Mouse (Mus musculus): ENCODE data around the gene Rbfox2.

Gene Rbfox2

DNA sequence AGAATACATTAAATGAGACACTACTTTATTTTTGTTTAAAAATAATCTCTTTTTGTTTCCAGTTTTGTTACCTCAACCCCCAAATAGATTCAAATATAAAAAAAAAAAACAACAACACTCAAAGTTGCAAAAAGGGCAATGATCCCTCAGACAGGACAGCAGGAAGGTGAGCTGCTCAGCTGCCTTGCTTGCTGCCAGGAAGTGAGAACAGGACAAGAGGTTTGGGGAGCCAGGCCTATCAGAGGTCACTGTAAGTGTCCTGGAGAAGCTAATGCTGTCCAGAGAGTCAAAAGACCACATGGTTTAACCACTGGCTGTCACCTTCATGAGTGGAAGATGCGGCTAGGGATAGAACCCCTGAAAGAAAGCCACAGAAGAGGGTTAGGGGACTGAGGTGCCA is 161.8 kb downstream of the Rbfox2 start:
- DNase-seq (ENCODE audit: low spot score in 2 of 2): no peak

DNA sequence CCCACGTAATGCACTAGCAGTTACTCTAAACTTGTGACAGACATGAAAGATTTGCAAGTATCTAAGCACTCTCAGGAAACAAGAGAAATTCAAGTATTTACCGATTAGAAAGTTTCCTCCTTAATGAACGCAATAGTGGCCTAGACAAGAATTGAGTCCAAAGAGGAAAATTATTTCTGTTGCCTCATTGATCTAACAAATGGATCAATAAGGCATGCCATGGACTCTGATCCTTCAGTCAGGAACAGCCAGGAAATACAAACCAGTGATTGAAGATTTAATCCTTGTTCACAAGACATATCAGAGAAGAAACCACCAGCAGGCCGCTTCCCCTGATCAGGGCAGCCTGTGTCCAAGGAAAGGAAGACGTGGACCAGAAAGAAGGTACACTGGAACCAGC is 164.0 kb downstream of the Rbfox2 start:
- no peak for DNase-seq (ENCODE audit: low spot score in 2 of 2)

DNA sequence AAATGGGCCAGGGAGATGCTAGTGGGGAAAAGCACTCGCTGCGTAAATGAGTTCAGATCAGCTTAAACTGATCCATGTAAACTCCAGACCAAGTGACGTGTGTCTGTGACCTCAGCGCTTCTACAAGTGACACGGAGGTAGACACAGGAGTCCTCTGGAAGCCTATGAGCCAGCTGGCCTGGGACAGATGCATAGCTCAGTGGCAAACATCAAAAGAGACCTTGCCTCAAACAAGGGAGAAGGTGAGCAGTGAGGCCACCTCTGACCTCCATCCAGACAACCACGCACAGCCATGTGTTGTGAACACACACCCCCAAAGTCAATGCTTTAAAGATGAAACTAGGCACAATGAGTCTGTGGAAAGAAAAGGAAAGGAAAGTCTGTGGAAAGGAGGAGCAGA is 164.5 kb downstream of the Rbfox2 start:
- no peak for DNase-seq (ENCODE audit: low spot score in 2 of 2)

DNA sequence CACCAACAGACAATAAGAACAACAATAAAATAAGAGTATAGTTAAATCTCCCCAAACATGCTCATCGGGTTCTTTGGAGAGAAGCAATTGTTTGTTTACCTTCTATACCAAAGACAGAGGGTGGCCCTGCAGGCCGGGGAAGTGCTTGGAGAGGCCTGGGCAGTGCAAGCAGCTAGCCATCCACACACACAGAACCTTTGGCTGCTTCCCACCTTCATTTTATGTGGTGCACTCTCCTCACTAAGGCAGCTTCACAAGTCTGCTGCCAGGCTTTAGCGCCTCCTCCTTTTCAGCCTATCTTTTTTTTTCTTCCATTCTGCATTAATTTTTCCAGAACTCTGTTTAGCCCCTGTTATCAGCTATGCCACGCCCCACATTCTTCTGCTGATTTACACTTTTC is 165.1 kb downstream of the Rbfox2 start:
- DNase-seq (ENCODE audit: low spot score in 2 of 2): no peak

DNA sequence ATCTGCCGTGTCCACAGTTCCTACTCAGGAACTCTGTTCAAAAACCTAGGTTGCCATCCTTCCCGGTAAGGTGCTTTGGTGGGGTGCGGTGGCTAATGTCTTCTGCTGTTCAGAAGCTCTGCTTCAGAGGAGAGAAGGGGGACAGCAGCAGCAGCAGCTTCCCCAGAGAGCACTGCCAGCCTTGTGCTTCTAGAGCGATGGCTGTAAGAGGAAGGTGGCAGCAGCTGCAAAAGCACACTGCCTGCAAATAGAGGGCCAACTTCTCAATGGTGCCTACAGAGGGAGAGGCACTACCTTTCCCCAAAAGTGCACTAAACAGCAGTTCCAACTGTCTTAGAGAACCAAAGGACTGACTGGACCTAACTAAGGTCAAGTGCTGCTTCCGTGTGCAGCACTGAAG is 168.5 kb downstream of the Rbfox2 start:
- no peak for DNase-seq (ENCODE audit: low spot score in 2 of 2)

DNA sequence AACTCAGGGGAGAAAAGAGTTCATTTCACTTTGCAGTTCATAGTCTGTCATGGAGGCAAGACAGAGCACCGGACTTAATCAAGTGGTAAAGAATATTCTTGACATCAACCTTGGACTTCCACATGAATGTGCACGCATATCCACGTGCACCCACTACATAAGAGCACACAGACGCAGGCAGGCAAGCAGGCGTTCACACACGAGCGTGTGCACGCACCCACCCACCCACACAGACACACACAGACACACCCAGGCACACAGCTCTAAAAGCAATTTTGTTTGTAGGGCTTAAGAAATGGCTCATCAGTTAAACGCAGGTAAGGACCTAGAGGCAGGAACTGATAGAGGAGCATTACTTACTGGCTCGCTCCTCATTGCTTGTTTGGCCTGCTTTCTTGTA is 172.3 kb downstream of the Rbfox2 start:
- DNase-seq (ENCODE audit: low spot score in 2 of 2): no peak

DNA sequence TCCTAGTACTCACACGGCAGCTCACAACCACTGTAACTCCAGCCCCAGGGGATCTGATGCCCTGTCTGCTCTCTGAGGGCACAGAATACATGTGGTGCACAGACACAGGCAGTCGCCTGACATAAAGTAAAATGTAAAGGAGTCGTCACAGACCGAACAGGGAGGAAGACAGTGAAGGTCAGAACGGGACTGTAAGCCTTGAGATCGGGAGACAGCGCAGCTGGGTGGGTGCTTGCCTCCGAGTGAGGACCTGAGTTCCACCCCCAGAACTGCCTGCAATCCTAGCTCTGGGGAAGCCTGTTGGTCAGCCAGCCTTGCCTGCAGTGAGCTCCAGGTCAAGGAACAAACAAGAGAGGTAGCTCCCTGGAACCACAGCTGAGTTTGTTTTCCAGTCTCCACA is 177.7 kb downstream of the Rbfox2 start:
- no peak for DNase-seq (ENCODE audit: low spot score in 2 of 2)

DNA sequence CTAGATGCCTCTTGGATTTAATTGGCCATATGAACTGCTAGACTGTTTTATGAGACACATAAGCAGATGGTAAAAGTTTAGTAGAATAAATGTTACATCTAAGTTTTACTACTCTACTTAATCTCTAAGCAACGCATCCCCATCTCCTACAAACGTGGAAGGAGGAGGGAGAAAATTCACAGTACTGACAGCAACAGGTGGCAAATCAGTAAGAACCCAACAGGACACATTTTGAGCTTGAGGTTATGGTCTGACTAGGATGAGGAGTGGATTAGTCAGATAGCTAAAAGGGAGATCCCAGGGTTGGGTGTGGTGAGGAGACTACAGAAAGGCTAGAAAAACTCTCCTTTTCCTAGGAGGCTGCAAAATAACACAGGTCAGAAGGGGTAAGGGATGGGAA is 179.1 kb downstream of the Rbfox2 start:
- no peak for DNase-seq (ENCODE audit: low spot score in 2 of 2)

DNA sequence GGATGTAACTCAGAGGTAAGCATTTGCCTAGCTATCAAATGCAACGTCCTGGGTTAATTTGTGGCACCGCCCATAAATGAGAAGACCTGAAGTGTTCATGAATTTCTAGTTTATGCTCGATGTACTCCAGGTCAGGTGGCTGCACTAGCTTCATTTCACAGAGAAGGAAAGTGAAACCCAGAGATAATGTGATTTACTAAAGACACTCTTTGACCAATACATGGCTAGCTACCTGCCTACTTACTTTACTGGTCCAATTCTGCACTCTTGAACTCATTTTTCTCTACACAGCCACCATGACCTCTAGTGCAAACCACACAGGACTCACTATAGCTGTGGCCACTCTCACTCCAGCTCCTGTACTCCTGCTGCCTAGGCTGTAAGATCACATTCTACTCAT is 180.1 kb downstream of the Rbfox2 start:
- DNase-seq (ENCODE audit: low spot score in 2 of 2): no peak

DNA sequence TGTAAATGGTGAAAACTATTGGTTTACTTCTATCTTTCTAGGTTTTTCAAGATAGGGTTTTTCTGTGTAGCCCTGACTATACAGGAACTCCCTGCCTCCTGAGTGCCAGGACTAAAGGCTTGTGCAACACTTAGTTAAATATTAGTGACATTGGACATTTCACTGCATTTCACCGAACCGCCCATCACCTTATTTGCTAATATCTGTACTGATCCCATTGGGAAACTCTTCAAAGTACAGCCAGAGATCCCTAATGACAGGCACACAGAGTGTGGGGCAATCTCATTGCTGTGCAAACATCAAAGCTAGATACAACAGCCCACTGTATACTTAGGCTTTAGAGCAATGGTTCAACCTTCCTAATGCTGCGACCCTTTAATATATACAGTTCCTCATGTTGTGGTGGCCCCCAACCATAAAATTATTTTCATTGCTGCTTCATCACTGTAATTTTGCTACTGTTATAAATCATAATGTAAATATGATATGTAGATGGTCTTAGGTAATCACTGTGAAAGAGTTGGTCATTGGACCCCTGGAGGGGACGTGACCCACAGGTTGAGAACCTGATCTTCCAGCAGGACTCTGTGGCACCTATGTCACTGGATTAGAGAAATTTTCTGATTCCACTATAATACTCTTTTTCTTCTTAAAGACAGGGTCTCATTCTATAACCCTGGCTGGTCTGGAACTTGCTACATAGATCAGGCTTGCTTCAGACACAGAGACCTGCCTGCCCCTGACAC is 182.3 kb downstream of the Rbfox2 start:
- no peak for DNase-seq (ENCODE audit: low spot score in 2 of 2)

DNA sequence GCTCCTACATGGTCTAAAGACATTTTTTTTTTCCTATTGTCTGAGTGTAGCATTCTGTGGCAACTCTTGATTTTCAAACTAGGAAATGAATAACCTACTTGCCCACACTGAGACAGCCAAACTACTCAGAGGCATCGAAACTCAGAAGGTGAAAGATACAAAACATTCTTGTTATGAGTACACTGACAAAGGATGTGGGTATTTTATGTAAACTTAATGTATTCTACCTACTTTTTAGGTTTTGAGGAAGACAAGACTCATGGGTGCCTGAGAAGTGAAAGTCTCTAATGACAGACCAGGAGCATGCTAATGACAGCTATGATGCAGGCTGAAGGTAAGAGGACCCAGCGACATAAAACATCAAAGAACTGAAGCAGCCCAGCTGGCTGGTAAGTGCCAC is 184.0 kb downstream of the Rbfox2 start:
- no peak for DNase-seq (ENCODE audit: low spot score in 2 of 2)

DNA sequence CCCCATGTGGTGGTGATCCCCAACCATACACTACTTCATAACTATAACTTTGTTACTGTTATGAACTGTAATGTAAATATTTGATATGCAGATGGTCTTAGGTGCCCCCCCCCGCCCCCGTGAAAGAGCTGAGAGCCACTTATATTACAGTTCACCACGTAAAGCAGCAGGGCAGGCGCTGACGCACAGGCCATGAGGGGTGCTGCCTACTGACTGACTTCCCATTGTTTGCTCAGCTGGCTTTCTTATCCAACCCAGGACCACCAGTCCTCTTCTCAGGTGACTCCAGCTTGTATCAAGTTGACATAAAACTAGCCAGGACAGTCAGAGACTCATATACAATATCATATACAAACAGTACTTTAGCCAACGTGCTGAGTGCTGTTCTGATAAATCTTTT is 184.6 kb downstream of the Rbfox2 start:
- no peak for DNase-seq (ENCODE audit: low spot score in 2 of 2)

DNA sequence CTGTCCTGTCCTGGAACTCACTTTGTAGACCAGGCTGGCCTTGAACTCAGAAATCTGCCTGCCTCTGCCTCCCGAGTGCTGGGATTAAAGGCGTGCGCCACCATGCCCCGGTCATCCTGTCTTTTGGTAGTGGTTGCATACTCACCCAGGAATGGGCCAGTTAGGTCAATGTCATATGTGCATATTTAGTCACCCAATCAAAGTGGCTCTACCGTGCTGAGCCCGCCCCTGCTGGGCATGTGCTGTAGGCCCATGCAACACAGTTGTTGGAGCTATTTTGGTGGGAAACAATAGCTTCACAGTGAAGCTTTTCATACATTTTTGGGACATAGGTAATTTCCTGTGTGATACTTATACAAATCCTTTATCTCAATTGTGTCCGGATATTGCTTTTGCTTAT is 187.1 kb downstream of the Rbfox2 start:
- DNase-seq (ENCODE audit: low spot score in 2 of 2): no peak

DNA sequence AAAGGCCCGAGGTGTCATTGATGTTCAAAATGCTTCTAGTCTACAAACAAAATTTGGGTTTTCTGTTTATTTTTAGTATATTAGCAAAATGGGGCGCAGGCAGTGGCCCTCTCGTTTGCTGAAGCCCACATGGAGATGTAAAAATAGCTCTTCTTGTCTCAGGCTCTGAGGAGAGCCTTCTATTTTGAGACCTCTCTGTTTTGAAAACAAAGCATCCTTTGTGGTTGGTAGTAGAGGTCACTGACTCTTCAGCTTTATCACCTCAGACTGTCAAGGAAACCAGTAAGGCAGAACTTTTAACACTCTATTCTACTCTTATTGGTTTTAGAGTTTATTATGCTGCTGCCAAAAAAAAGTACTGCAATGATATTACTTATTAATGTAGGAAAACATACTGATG is 189.6 kb downstream of the Rbfox2 start:
- no peak for DNase-seq (ENCODE audit: low spot score in 2 of 2)

DNA sequence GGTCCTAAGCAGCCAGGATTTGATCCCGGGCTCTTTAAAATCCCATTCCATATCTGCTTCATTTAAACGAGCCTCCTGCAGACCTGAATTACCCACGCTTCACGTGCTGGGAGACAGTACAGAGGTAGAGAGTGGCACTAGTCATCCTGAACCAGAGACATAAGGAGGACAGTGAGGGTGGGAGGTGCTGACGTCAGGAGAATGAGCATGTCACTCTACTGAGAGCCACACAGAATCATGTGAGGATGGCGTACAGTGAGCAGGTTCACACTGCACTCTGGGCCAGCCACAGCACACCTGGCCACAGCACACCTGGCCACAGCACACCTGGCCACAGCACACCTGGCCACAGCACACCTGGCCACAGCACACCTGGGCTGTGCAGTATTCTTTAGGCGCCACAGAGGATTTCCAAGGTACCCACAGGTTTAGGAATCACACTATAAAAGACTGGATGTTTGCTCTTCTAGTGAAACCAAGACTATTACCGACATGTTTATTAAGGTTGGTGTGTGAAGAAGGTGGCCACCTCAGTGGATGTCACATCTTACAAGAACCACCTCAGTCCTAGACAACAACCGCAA is 190.6 kb downstream of the Rbfox2 start:
- DNase-seq (ENCODE audit: low spot score in 2 of 2): no peak

DNA sequence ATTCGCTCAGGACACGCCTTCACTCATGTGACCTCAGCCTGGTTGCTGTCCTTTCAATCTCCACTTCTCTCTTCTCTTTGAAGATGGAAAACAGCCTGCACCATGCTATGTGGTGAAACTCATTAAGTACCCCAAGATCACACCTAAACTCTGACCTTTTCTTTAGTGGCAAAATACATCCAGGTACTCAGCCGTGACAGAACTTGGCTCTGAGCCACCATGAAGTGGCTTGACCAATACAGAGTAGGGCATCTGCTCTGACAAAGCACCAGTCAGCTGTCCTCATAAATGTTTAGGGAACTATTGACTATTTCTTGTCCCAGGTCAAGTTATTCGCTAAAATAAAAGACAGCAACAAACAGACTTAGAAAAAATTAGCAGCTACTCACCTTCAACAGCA is 191.3 kb downstream of the Rbfox2 start:
- no peak for DNase-seq (ENCODE audit: low spot score in 2 of 2)

DNA sequence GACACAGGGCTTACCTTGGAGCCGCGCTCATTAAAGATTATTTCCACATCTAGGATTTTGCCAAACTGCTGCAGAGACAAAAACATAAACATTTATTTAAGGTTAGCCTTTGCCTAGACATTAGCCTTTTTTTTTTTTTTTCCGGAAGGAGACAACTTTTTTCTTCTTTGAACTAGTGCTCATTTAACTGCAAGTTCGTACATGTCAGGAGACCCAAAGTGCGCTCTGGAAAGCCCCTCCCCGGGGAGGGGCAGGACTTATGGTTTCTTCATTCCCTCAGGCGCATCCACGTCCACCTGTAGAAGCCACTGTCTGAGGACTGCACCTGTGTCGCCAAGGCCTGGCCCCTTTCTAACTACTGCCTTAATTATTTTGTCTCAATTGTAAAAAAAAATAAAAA is 193.2 kb downstream of the Rbfox2 start:
- no peak for DNase-seq (ENCODE audit: low spot score in 2 of 2)

DNA sequence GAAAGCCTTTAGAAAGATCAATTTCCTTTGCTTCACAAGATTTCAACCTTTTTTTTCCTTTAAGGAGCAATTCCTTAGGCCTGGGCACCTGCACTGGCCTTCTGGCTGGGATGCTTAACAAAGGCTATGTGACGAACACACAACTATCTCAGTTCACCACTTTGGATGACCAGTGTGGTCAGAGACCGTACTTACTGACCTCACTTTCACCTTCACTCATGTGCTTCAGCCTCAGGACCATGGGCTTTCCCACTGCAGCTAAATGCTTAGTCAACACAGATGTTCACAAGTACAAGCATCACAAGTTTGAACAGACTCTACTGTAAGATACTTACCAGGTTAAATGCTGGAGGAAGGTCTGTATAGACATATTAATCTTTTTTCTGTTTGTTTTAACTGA is 194.4 kb downstream of the Rbfox2 start:
- DNase-seq (ENCODE audit: low spot score in 2 of 2): no peak

DNA sequence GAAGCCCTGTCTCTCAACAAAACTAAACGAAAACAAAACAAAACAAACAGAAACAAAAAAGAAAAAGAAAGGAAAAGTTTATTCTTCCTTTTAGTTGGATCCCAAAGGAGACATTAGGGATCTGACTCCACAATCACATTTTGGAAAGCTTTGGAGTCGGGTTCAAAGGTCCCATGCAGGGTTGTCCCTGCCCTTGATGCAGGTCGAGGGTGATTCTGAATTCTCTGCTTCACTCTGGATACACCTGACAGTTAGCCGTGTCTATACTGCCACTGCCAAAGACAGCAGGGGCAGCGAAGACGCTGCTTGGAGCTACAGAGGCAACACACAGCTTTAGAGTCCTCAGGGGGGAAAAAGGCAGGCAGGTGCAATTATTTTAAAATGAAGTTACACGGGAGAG is 194.9 kb downstream of the Rbfox2 start:
- no peak for DNase-seq (ENCODE audit: low spot score in 2 of 2)

DNA sequence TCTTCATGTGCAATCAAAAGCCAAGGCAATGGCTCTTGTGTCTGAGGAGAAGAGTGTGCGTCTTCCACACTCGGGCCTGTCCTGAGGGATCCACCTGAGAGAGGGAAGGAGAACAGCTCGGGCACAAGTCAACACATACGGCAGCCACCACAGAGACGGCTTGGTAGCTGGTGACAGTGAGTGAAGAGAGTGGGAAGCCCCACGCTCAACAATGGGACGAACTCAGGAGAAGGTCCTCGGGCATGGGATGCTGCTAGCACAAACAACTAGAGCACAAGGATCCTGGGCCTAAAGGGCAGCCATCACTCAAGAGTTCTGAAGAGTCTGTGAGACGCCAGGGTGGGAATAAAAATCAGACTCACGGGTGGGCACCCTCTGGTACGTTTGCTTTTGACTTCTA is 196.4 kb downstream of the Rbfox2 start:
- DNase-seq (ENCODE audit: low spot score in 2 of 2): no peak

DNA sequence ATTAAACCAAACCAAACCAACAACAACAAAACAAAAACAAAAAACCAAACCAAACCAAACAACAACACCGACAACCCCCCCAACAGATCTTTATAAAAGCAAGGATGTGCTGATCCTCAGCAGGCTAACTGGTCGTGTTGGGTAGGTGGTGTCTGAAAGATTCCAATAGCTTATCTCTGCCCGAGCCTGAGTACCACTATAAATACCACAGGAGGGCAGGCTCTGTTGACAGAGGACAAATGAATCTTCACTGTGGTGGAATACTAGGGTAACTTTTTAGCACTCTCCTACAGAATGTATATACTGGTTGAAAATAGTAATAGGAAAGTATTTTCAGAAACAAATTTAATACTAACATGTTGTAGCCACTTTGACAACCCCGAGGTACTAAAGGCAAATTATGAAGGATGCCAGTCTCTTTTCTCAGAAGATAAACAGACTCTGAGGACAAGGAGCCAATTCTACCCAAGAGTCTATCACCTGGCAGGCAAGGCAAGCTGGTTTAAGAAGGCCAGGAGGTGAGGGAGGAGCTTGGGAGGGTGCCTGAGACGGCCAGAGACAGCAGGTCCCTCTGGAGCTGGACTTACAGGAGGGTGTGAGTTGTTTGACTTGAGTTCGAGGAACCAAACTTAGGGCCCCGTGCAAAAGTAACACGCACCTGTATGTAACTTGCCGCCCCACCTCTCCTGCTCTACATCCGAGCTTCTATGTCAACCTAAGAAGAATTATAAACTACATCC is 199.5 kb downstream of the Rbfox2 start:
- no peak for DNase-seq (ENCODE audit: low spot score in 2 of 2)

DNA sequence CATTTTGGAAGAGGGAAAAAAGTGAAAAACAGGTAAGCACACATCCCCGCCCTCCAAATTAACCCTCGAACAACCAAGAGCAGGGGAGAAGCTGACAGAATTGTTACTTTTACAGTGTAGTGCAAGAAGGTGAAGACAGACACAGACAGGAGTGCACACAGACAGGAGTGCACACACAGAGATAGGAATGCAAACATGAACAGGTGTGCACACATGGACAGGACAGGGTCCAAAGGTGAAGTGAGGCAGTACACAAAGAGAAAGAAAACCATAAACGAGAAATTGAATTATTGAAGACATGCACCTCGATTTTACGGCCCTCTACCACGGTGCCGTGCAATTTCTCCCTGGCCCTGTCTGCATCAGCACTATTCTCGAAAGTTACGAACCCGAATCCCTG is 201.5 kb downstream of the Rbfox2 start:
- DNase-seq (ENCODE audit: low spot score in 2 of 2): no peak

Data from frontal cortex, postnatal 14 days (tissue).